Mouse (Mus musculus): ENCODE data around the gene Fam89a. TPM values are rescaled to one million over a fixed set of nuclear protein-coding genes. Genes with fewer than 3 reads are reported as not detected.

Gene Fam89a
- polyA plus RNA-seq, 1 experiment from 2014 or later: 3.2 TPM

GRCm38 (mm10) chr8:124746661-124747060, 5.0 kb downstream of the Fam89a start:
- WGBS: 75% methylated on average over 13 of the region's 13 CpGs
- Histone ChIP-seq H3K4me1 (replicated peaks) (peaks cover 12% of the 10 kb centered on the region), H3K4me2 (no peak overlapping the region), H3K36me3 (no peaks in the 10 kb centered on the region), H3K27ac (no peak overlapping the region), H3K4me3 (no peak overlapping the region), H3K27me3 (peaks cover 29% of the 10 kb centered on the region), H3K9ac (no peak overlapping the region), H3K9me3 (no peaks in the 10 kb centered on the region)
- ATAC-seq (ENCODE audit: low FRiP score): no peak

DNA sequence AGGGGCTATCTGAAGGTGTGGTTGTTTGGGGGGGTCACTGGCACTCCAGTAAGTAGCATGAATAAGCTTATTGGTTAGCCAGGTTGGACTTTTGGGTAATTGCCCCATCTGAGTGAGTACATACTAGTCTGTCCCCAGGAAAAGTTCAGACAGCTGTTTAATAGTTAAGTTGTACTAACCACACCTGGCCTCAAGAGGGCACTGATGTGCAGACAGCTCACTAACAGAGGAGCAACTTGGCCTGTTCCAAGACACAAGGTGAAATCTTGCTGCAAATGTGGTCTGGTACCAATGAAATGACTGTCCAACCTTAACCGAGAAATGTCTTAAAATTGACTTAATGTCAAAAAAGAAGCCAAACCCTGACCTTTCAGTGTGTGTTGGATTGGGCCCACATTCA, 12.4 kb downstream of the Fam89a start:
- no peak for ATAC-seq (ENCODE audit: low FRiP score)
- no peak overlapping the region for H3K27ac ChIP-seq

DNA sequence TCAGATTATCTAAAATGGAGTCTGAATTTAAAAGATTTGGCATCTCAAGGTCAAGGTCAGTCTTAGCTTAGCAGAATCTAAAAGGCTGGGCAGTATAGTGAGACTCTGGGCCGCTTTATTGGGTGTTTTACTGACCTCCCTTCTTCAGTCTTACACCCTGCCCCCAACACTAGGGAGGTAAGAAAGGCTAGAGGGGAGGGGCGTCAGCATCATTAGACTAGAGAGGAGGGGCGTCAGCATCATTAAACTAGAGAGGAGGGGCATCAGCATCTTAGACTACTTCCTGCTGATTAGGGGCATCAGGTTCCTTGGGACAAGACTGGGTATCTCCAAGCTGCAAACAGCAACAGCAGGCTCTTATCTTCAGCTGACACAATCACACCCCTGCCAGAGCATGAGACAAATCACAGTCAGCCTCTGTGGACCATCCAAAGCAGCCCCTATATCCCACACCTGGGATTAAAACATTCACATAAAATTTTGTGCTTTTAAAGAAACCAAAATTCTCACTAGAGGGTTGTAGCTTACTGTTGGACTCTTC, 16.2 kb downstream of the Fam89a start:
- Histone ChIP-seq H3K4me3 (no peak overlapping the region), H3K4me1 (replicated peaks) (no peaks in the 10 kb centered on the region), H3K4me2 (no peak overlapping the region), H3K9me3 (no peaks in the 10 kb centered on the region), H3K9ac (no peak overlapping the region), H3K36me3 (peaks cover 59% of the 10 kb centered on the region), H3K27ac (no peak overlapping the region), H3K27me3 (no peaks in the 10 kb centered on the region)
- WGBS: 74% methylated on average over 3 of the region's 3 CpGs
- ATAC-seq (ENCODE audit: low FRiP score): no peak

More for the DNA sequence above, 12.4 kb downstream of the Fam89a start:
- H3K4me2 ChIP-seq: no peak overlapping the region
- no peak overlapping the region for H3K4me3 ChIP-seq
- H3K36me3 ChIP-seq: peaks cover 32% of the 10 kb centered on the region
- no peaks in the 10 kb centered on the region for H3K27me3 ChIP-seq
- WGBS: 78% methylated on average over 1 of the region's 1 CpGs
- no peaks in the 10 kb centered on the region for H3K9me3 ChIP-seq
- no peaks in the 10 kb centered on the region for H3K4me1 ChIP-seq (replicated peaks)
- H3K9ac ChIP-seq: no peak overlapping the region

- Histone ChIP-seq H3K9ac (no peak overlapping the region), H3K36me3 (peaks cover 84% of the 10 kb centered on the region), H3K4me1 (replicated peaks) (no peaks in the 10 kb centered on the region), H3K27me3 (no peaks in the 10 kb centered on the region), H3K9me3 (no peaks in the 10 kb centered on the region), H3K4me3 (no peak overlapping the region), H3K4me2 (no peak overlapping the region), H3K27ac (no peak overlapping the region)
- 89% methylated on average over 8 of the region's 8 CpGs for WGBS
- ATAC-seq (ENCODE audit: low FRiP score): no peak
Measured at GRCm38 (mm10) chr8:124732828-124733227, 18.8 kb downstream of the Fam89a start.

- WGBS: 93% methylated on average over 7 of the region's 7 CpGs
- peaks cover 39% of the 10 kb centered on the region for H3K36me3 ChIP-seq
- H3K4me3 ChIP-seq: no peak overlapping the region
- no peaks in the 10 kb centered on the region for H3K9me3 ChIP-seq
- no peak overlapping the region for H3K4me2 ChIP-seq
- H3K27ac ChIP-seq: no peak overlapping the region
- H3K4me1 ChIP-seq (replicated peaks): peaks cover 28% of the 10 kb centered on the region
- ATAC-seq (ENCODE audit: low FRiP score): no peak
- no peaks in the 10 kb centered on the region for H3K27me3 ChIP-seq
- H3K9ac ChIP-seq: no peak overlapping the region
Measured at GRCm38 (mm10) chr8:124724301-124724700, 27.3 kb downstream of the Fam89a start.

- Histone ChIP-seq H3K9me3 (no peaks in the 10 kb centered on the region), H3K4me1 (replicated peaks) (peaks cover 28% of the 10 kb centered on the region), H3K27ac (peak within 1 kb of the TSS; percentile 81), H3K36me3 (peaks cover 22% of the 10 kb centered on the region), H3K9ac (peak within 1 kb of the TSS; percentile 94), H3K4me2 (peak within 1 kb of the TSS; percentile 93), H3K27me3 (no peaks in the 10 kb centered on the region), H3K4me3 (peak within 1 kb of the TSS; percentile 94)
- ATAC-seq (ENCODE audit: low FRiP score): peak; percentile 99
- WGBS: under 1% methylated on average over 58 of the region's 59 CpGs
Measured at GRCm38 (mm10) chr8:124721862-124722515, 29.6 kb downstream of the Fam89a start, which contains the start of the genes Ttc13 and Arv1. Gene Ttc13, minus strand, starts transcription at chr8:124721983. Gene Arv1, plus strand, starts transcription at chr8:124722139.

- peak overlapping the region; percentile 93 for H3K4me2 ChIP-seq
- H3K4me1 ChIP-seq (replicated peaks): peaks cover 28% of the 10 kb centered on the region
- 2% methylated on average over 31 of the region's 31 CpGs for WGBS
- H3K27ac ChIP-seq: peak overlapping the region; percentile 81
- no peaks in the 10 kb centered on the region for H3K27me3 ChIP-seq
- H3K9ac ChIP-seq: peak overlapping the region; percentile 94
- ATAC-seq (ENCODE audit: low FRiP score): peak; percentile 79
- H3K4me3 ChIP-seq: peak overlapping the region; percentile 94
- H3K36me3 ChIP-seq: peaks cover 16% of the 10 kb centered on the region
- no peaks in the 10 kb centered on the region for H3K9me3 ChIP-seq
Measured at GRCm38 (mm10) chr8:124720938-124721861, 30.4 kb downstream of the Fam89a start.

DNA sequence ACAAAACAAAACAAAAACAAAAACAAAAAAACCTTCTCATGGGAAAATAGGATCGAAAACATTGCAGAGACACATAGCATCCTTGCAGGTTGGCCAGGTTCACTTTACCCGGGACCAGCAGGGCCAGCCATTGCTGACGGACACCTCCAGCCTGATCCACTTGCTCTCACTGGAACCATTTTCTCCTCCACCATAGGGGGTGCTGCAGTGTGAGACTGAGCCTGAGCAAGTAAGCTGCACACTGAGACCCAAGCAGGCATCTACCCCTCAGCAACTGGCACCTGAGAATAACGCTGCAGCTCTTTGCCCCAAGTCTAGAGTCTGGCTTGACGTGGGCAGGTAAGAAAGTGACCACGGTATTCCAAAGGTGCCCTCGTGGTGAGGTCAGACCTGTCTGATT, 31.5 kb downstream of the Fam89a start:
- no peak for ATAC-seq (ENCODE audit: low FRiP score)
- Histone ChIP-seq H3K27ac (no peak overlapping the region), H3K4me3 (no peak overlapping the region), H3K27me3 (no peaks in the 10 kb centered on the region), H3K9ac (0 out of 2 replicates have a peak overlapping the region, but pooled peaks have one; percentile 94), H3K4me2 (peak overlapping the region; percentile 93), H3K4me1 (replicated peaks) (peaks cover 28% of the 10 kb centered on the region), H3K36me3 (peaks cover 9% of the 10 kb centered on the region), H3K9me3 (no peaks in the 10 kb centered on the region)
- 82% methylated on average over 7 of the region's 7 CpGs for WGBS

- Histone ChIP-seq H3K27ac (no peak overlapping the region), H3K4me3 (no peak overlapping the region), H3K9me3 (no peaks in the 10 kb centered on the region), H3K27me3 (no peaks in the 10 kb centered on the region), H3K4me1 (replicated peaks) (peaks cover 10% of the 10 kb centered on the region), H3K4me2 (no peak overlapping the region), H3K9ac (no peak overlapping the region), H3K36me3 (peaks cover 39% of the 10 kb centered on the region)
- no peak for ATAC-seq (ENCODE audit: low FRiP score)
- WGBS: 89% methylated on average over 8 of the region's 8 CpGs
Measured at GRCm38 (mm10) chr8:124715736-124716135, 35.9 kb downstream of the Fam89a start.

GRCm38 (mm10) chr8:124713207-124713606, 38.4 kb downstream of the Fam89a start:
- no peak overlapping the region for H3K4me2 ChIP-seq
- no peaks in the 10 kb centered on the region for H3K4me1 ChIP-seq (replicated peaks)
- H3K4me3 ChIP-seq: no peak overlapping the region
- H3K27me3 ChIP-seq: no peaks in the 10 kb centered on the region
- H3K36me3 ChIP-seq: peaks cover 56% of the 10 kb centered on the region
- WGBS: 94% methylated on average over 6 of the region's 6 CpGs
- no peak for ATAC-seq (ENCODE audit: low FRiP score)
- no peaks in the 10 kb centered on the region for H3K9me3 ChIP-seq
- no peak overlapping the region for H3K27ac ChIP-seq
- H3K9ac ChIP-seq: no peak overlapping the region

- Histone ChIP-seq H3K36me3 (peaks cover 75% of the 10 kb centered on the region), H3K27ac (no peak overlapping the region), H3K4me3 (no peak overlapping the region), H3K9me3 (no peaks in the 10 kb centered on the region), H3K9ac (no peak overlapping the region), H3K4me1 (replicated peaks) (no peaks in the 10 kb centered on the region), H3K27me3 (no peaks in the 10 kb centered on the region), H3K4me2 (no peak overlapping the region)
- ATAC-seq (ENCODE audit: low FRiP score): no peak
- 97% methylated on average over 8 of the region's 8 CpGs for WGBS
Measured at GRCm38 (mm10) chr8:124705823-124706222, 45.8 kb downstream of the Fam89a start.

DNA sequence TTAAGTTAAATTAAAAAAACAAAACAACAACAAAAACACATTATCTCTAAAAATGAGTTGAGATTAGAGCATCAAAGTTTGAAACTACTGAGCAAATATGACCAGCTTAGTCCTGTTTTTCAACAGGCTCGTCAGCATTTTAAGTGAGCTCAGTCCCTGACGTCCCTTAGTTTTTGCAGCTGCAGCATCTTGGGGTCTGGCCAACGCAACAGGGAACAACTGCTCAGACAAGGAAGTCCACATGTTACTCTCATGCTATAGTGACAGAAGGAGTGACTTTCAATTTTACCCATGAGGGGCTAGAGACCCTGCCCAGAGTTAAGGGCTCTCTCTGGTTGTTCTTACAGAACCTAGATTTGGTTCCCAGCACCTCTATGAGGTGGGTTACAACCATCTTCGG, 47.3 kb downstream of the Fam89a start:
- Histone ChIP-seq H3K36me3 (peaks cover 77% of the 10 kb centered on the region), H3K27me3 (no peaks in the 10 kb centered on the region), H3K9ac (no peak overlapping the region), H3K4me2 (no peak overlapping the region), H3K27ac (no peak overlapping the region), H3K4me3 (no peak overlapping the region), H3K9me3 (no peaks in the 10 kb centered on the region), H3K4me1 (replicated peaks) (no peaks in the 10 kb centered on the region)
- ATAC-seq (ENCODE audit: low FRiP score): no peak
- 89% methylated on average over 4 of the region's 4 CpGs for WGBS
